Mouse (Mus musculus) C2C12 (cell line): Measurements from ENCODE around the gene Pank1. TPM values are rescaled to one million over a fixed set of nuclear protein-coding genes. Genes with fewer than 3 reads are reported as not detected.

Experiments used
- H3K27me3 ChIP-seq: one replicate; pipeline ENCODE4 v1.6.1; 2011; ENCODE audit not compliant: control insufficient read depth, insufficient read depth, insufficient read length
- H3K36me3 ChIP-seq: one replicate; pipeline ENCODE4 v1.6.1; 2011; ENCODE audit not compliant: control insufficient read depth, insufficient read depth
- H3K4me3 ChIP-seq: one replicate; pipeline ENCODE4 v1.5.1; 2011; ENCODE audit warnings: mild to moderate bottlenecking, control low read depth; ENCODE audit not compliant: poor library complexity, insufficient read depth, severe bottlenecking
- H3K79me2 ChIP-seq: one replicate; pipeline ENCODE4 v1.6.1; 2011; ENCODE audit not compliant: control insufficient read depth, insufficient read depth
- H3K79me3 ChIP-seq: one replicate; pipeline ENCODE4 v1.6.1; 2011; ENCODE audit warnings: low read depth, control low read depth
- H3ac ChIP-seq: one replicate; pipeline ENCODE3; 2011; ENCODE audit warnings: low read depth; ENCODE audit not compliant: control insufficient read depth, insufficient read length
- CEBPB ChIP-seq: IDR thresholded peaks from one replicate; pipeline ENCODE4 v1.6.1; 2011; ENCODE audit warnings: low read depth, mild to moderate bottlenecking, control low read depth, moderate library complexity
- CTCF ChIP-seq: IDR thresholded peaks from one replicate; pipeline ENCODE4 v1.5.1; 2011; ENCODE audit not compliant: control insufficient read depth, insufficient read depth, insufficient read length
- FOSL1 ChIP-seq: IDR thresholded peaks from one replicate; pipeline ENCODE4 v1.8.0; 2011; ENCODE audit warnings: mild to moderate bottlenecking, low read length; ENCODE audit not compliant: poor library complexity, insufficient read depth, severe bottlenecking
- MAX ChIP-seq: IDR thresholded peaks from one replicate; pipeline ENCODE4 v1.6.1; 2011; ENCODE audit warnings: mild to moderate bottlenecking, control low read depth
- MYOD1 ChIP-seq: IDR thresholded peaks from one replicate; pipeline ENCODE4 v1.6.1; 2011; ENCODE audit warnings: low read depth; ENCODE audit not compliant: control insufficient read depth, insufficient read length
- MYOG ChIP-seq: IDR thresholded peaks from one replicate; pipeline ENCODE4 v1.6.1; 2011; ENCODE audit not compliant: control insufficient read depth, insufficient read length; ENCODE audit errors: extremely low read depth
- USF1 ChIP-seq: IDR thresholded peaks from one replicate; pipeline ENCODE4 v1.6.1; 2011; ENCODE audit warnings: low read depth, mild to moderate bottlenecking, control low read depth, moderate library complexity
- polyA plus RNA-seq: library from polyadenylated mRNA; unstranded; fragments of >200 nt; fragmentation: generic; extraction: Trizol; gene quantifications from one replicate; pipeline ENCODE4 v1.2.1, GENCODE M21; 2012; ENCODE audit warnings: missing spikeins

The Pank1 gene
- polyA plus RNA-seq, 1 experiment, result 5.1 TPM

DNA sequence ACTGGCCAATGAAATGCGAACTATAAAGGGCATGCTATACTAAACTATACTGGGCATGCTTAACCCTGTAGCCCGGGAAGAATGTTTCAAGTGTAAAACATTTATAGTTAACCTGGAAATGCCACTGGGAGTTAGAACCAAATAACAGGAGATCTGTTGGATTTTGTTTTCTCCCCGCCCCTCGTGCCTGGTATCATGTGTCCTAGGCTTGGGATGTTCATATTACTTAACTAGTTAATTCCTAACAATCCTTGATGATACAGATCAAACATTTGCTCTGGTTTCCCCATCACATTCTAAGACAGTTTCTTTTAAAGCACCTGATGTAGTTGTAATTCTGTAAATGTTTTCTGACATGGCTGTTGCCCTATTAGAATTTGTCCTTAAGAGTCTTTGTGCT is 40.8 kb upstream of the Pank1 start:
- Histone ChIP-seq H3K79me3 (peaks cover 29% of the 10 kb centered on the region), H3K36me3 (peaks cover 7% of the 10 kb centered on the region), H3ac (no peak overlapping the region), H3K79me2 (peaks cover 30% of the 10 kb centered on the region), H3K4me3 (no peak overlapping the region), H3K27me3 (no peaks in the 10 kb centered on the region)
- TF ChIP-seq FOSL1 (no peak), USF1 (no peak), MYOD1 (no peak), MAX (no peak), MYOG (no peak), CEBPB (no peak), CTCF (no peak)

DNA sequence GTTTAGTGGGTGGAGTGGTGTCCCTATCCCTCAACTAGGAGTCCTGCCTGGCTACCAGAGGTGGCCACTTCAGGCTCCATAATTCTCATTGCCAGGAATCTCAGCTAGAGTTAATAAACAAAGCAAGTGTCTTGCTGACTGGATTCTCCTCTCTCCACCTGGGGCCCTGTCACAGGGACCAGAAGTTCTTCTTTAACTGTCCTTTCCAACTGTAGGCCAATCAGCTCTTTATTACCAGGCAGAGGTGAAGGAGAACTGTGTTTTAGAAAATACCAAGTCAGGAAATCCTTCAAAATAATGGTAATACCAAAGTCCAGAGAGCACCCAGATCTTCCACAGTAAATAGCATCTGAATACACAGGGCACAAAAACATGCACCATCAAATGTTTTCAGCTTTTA is 33.1 kb upstream of the Pank1 start:
- H3K27me3 ChIP-seq, result no peaks in the 10 kb centered on the region
- H3ac ChIP-seq, result no peak overlapping the region
- H3K4me3 ChIP-seq, result no peak overlapping the region
- H3K79me2 ChIP-seq, result no peaks in the 10 kb centered on the region
- no peaks in the 10 kb centered on the region for H3K79me3 ChIP-seq
- H3K36me3 ChIP-seq, result no peaks in the 10 kb centered on the region
- TF ChIP-seq MYOG (no peak), USF1 (no peak)

DNA sequence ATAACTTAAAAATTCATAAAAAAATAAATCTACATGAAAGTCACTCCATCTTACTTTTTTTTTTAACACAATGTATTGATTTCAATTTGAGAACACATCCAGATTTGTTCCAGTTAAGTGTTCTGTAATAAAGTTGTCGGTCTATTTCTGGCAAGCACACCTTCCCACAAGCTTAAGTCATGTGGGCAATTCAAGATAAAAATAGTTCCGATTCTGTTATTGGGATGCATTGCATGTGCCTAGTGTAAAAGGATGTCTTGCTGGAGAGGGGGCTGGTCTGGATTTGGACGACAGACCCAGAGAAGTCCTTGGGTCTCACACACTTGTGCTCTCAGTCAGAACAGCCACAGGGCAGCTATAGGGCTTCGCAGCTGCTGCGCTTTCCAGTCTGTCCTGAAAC is 27.5 kb upstream of the Pank1 start:
- TF ChIP-seq MYOD1 (no peak), MYOG (no peak), CTCF (no peak), USF1 (no peak), FOSL1 (no peak), MAX (no peak)
- H3ac ChIP-seq, result no peak overlapping the region
- no peaks in the 10 kb centered on the region for H3K36me3 ChIP-seq
- H3K27me3 ChIP-seq, result no peaks in the 10 kb centered on the region
- H3K79me2 ChIP-seq, result no peaks in the 10 kb centered on the region
- H3K79me3 ChIP-seq, result no peaks in the 10 kb centered on the region
- no peak overlapping the region for H3K4me3 ChIP-seq

DNA sequence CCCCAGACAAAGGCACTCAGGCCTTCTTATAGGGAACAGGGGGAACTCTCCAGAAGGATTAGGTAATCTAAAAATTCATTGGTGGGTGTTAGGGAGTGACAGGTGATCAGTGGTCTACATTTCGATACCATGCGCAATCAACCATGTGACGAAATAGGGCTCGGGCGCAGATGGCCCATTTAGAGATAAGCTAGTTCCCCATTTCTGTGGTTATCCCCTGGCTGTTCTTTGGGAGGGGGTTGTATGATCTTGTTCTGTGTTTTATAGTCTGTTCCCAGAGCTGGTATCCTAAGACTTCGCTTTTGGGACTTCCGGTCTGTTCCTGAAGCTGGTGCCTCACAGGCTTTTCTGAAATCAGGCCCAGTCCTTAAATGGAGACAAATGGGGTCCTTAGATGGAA is 26.2 kb upstream of the Pank1 start:
- no peak overlapping the region for H3ac ChIP-seq
- no peaks in the 10 kb centered on the region for H3K27me3 ChIP-seq
- no peaks in the 10 kb centered on the region for H3K36me3 ChIP-seq
- TF ChIP-seq CEBPB, result no peak
- no peak for TF ChIP-seq FOSL1
- TF ChIP-seq USF1, result no peak
- no peak for TF ChIP-seq MYOG
- no peak for TF ChIP-seq MYOD1
- TF ChIP-seq MAX, result no peak
- H3K79me3 ChIP-seq, result no peaks in the 10 kb centered on the region
- H3K79me2 ChIP-seq, result no peaks in the 10 kb centered on the region
- H3K4me3 ChIP-seq, result no peak overlapping the region

DNA sequence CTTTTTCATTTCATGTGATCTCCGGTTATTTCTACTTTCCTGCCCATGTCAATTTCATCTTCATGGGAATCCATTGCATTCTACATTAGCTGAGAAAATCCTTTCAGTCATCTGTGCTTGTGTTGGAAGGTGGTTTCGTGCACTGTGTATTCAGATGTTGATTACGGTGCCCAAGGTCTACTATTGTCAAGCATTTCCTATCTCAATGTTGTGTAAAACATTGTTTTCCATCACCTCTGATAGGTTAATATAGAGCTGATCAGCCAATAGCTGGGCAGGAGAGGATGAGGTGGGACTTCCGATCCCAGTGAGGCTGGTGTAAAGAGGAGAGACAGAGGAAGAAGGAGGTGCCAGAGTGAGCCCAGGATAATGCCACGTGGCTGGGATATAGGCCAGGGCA is 24.8 kb upstream of the Pank1 start:
- no peaks in the 10 kb centered on the region for H3K36me3 ChIP-seq
- TF ChIP-seq USF1 (no peak), MAX (no peak), MYOD1 (no peak), MYOG (no peak), FOSL1 (no peak), CEBPB (no peak), CTCF (no peak)
- H3K79me3 ChIP-seq, result no peaks in the 10 kb centered on the region
- H3ac ChIP-seq, result no peak overlapping the region
- H3K4me3 ChIP-seq, result no peak overlapping the region
- no peaks in the 10 kb centered on the region for H3K79me2 ChIP-seq
- H3K27me3 ChIP-seq, result no peaks in the 10 kb centered on the region

DNA sequence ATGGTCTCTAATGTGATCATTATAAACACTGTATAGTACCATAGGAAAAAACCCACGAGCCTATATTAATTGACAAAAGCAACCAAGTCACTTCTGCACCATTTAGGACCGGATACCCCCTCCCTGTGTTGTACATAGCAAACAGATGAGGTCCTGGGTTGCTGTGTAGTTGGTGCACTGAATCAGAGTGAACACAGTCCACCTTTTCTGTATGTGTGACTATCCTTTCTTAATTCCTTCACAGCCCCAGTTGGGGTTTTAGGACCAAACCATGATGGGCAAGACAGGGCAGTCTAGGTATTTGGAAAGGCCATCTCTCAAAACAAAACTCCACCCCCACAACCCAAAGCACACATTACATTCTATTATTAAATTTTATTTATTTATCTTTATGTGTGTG is 22.5 kb upstream of the Pank1 start:
- no peaks in the 10 kb centered on the region for H3K27me3 ChIP-seq
- no peak overlapping the region for H3ac ChIP-seq
- H3K79me2 ChIP-seq, result no peaks in the 10 kb centered on the region
- no peaks in the 10 kb centered on the region for H3K36me3 ChIP-seq
- TF ChIP-seq MYOD1, result no peak
- H3K4me3 ChIP-seq, result no peak overlapping the region
- no peaks in the 10 kb centered on the region for H3K79me3 ChIP-seq

DNA sequence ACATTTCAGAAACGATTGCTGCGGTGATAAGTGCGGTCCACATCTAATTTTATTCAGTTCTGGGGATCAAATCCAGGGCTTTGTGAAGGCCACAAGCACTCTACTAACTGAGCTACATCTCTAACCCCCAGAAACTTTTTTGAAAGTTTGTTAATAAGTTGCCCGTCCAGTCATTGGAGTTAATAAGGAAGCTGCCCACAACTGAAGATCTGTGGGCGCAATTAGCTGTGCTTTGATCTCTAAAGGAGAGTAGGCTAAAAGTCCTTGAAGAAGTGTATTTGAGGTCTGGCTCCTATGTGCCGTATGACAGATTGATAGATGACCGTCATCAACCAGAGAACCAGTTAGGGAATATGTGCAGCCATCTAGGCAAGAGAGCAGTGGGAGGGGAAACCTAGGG is 22.0 kb upstream of the Pank1 start:
- Histone ChIP-seq H3K4me3 (no peak overlapping the region), H3K79me3 (no peaks in the 10 kb centered on the region), H3K27me3 (no peaks in the 10 kb centered on the region), H3K36me3 (no peaks in the 10 kb centered on the region), H3K79me2 (no peaks in the 10 kb centered on the region), H3ac (no peak overlapping the region)
- TF ChIP-seq MYOD1 (no peak), MYOG (no peak), CEBPB (no peak)
